Mouse (Mus musculus) bone marrow, adult 2 months (tissue): ENCODE data around the gene Mrpl55.
"Not testable (repeated sequence)": the region's sequence is repeated elsewhere in the genome, so short reads cannot be mapped to it uniquely, and the experiment has no call there.

Experiments used
- CTCF ChIP-seq: fragments of 200-500 bp; IDR thresholded peaks from 2 replicates; pipeline ENCODE4 v1.5.1; 2011; ENCODE audit warnings: low read length, control low read depth; ENCODE audit not compliant: control insufficient read depth, insufficient read depth
- POLR2A ChIP-seq: fragments of 200-500 bp; IDR thresholded peaks from 2 replicates; pipeline ENCODE4 v1.6.1; 2011; ENCODE audit warnings: low read depth, mild to moderate bottlenecking, control low read depth, low read length, borderline replicate concordance; ENCODE audit not compliant: control insufficient read depth

- not testable (repeated sequence) for TF ChIP-seq CTCF, POLR2A
These were observed 10.0 kb downstream of the Mrpl55 start for GRCm38 (mm10) chr11:59212320-59212719.
